Mouse (Mus musculus): ENCODE results near the gene Efnb3. TPM values are rescaled to one million over a fixed set of nuclear protein-coding genes. Genes with fewer than 3 reads are reported as not detected.
A peak's percentile ranks its signal among the peaks of the same experiment; 100 is the strongest.
"Not testable (repeated sequence)": the region's sequence is repeated elsewhere in the genome, so short reads cannot be mapped to it uniquely, and the experiment has no call there.

Gene Efnb3
- total RNA-seq, 2 experiments from 2014 or later = 0.47 to 0.48 TPM

GRCm38 (mm10) chr11:69557381-69557958 lies 2.5 kb downstream of the Efnb3 start:
- TF ChIP-seq CTCF (IDR thresholded peaks at IDR 0.05) = no peak
- intact Hi-C loops (cut with DNase I) = no loop called here
- H3K27ac ChIP-seq = no peak overlapping the region
- no peak for DNase-seq
- H3K4me3 ChIP-seq = no peak overlapping the region

- intact Hi-C loops (cut with DNase I) = no loop called here
- no peak overlapping the region for H3K27ac ChIP-seq
- no peak overlapping the region for H3K4me3 ChIP-seq
- TF ChIP-seq CTCF (IDR thresholded peaks at IDR 0.05) = no peak
- DNase-seq = no peak
Observed at GRCm38 (mm10) chr11:69554539-69555140, 5.4 kb downstream of the Efnb3 start.

GRCm38 (mm10) chr11:69553341-69553721 lies 6.7 kb downstream of the Efnb3 start:
- Histone ChIP-seq H3K27ac (no peak overlapping the region), H3K4me3 (no peak overlapping the region)
- DNase-seq = no peak
- intact Hi-C loops (cut with DNase I) = no loop called here
- TF ChIP-seq CTCF (IDR thresholded peaks at IDR 0.05) = no peak

GRCm38 (mm10) chr11:69552622-69553340 lies 7.2 kb downstream of the Efnb3 start:
- TF ChIP-seq CTCF (IDR thresholded peaks at IDR 0.05) = no peak
- DNase-seq = no peak
- Histone ChIP-seq H3K4me3 (no peak overlapping the region), H3K27ac (no peak overlapping the region)
- intact Hi-C loops (cut with DNase I) = no loop called here

- intact Hi-C loops (cut with DNase I) = no loop called here
- H3K27ac ChIP-seq = no peak overlapping the region
- no peak for TF ChIP-seq CTCF (IDR thresholded peaks at IDR 0.05)
Observed at GRCm38 (mm10) chr11:69551310-69551709, 8.7 kb downstream of the Efnb3 start.

GRCm38 (mm10) chr11:69549060-69549656 lies 10.8 kb downstream of the Efnb3 start, which contains the start of gene Dnah2:
Dnah2 (minus strand) TSS chr11:69549110.
- DNase-seq = no peak
- no peak for TF ChIP-seq CTCF (IDR thresholded peaks at IDR 0.05)
- intact Hi-C loops (cut with DNase I) = no loop called here
- H3K27ac ChIP-seq = no peak within 1 kb of the TSS
- H3K4me3 ChIP-seq = no peak within 1 kb of the TSS

More at GRCm38 (mm10) chr11:69551310-69551709, 8.7 kb downstream of the Efnb3 start:
- H3K4me3 ChIP-seq = no peak overlapping the region
- no peak for DNase-seq

GRCm38 (mm10) chr11:69547071-69547470 lies 12.9 kb downstream of the Efnb3 start:
- DNase-seq = peak; percentile 57
- TF ChIP-seq CTCF (IDR thresholded peaks at IDR 0.05) = peak; percentile 46
- Histone ChIP-seq H3K27ac (peak overlapping the region; percentile 70), H3K4me3 (peak overlapping the region; percentile 75)
- intact Hi-C loops (cut with DNase I) = loop anchor here (2.0 kb wide), 1 partner anchor 32 kb away; no protein-coding TSS in a partner anchor

- peak; percentile 75 for TF ChIP-seq CTCF (IDR thresholded peaks at IDR 0.05)
- intact Hi-C loops (cut with DNase I) = loop anchor here (1.0 to 2.0 kb wide), 2 partner anchors 32 to 68 kb away; no protein-coding TSS in a partner anchor
- peak; percentile 79 for DNase-seq
- H3K27ac ChIP-seq = peak overlapping the region; percentile 70
- peak overlapping the region; percentile 75 for H3K4me3 ChIP-seq
Observed at GRCm38 (mm10) chr11:69546423-69547053, 13.5 kb downstream of the Efnb3 start.

- no peak for TF ChIP-seq CTCF (IDR thresholded peaks at IDR 0.05)
- intact Hi-C loops (cut with DNase I) = loop anchor here (1.0 to 2.0 kb wide), 2 partner anchors 33 to 68 kb away; no protein-coding TSS in a partner anchor
- H3K27ac ChIP-seq = no peak overlapping the region; the same call in 1 of the 2 replicates
- peak overlapping the region; percentile 75 for H3K4me3 ChIP-seq
- DNase-seq = no peak
Observed at GRCm38 (mm10) chr11:69545957-69546356, 14.0 kb downstream of the Efnb3 start.

GRCm38 (mm10) chr11:69543598-69543997 lies 16.4 kb downstream of the Efnb3 start:
- intact Hi-C loops (cut with DNase I) = no loop called here
- H3K4me3 ChIP-seq = no peak overlapping the region
- no peak for DNase-seq

GRCm38 (mm10) chr11:69541741-69542140 lies 18.3 kb downstream of the Efnb3 start:
- intact Hi-C loops (cut with DNase I); H3K27ac ChIP-seq; H3K4me3 ChIP-seq; DNase-seq: not testable (repeated sequence)

More at GRCm38 (mm10) chr11:69543598-69543997, 16.4 kb downstream of the Efnb3 start:
- H3K27ac ChIP-seq = no peak overlapping the region
- TF ChIP-seq CTCF (IDR thresholded peaks at IDR 0.05) = no peak

GRCm38 (mm10) chr11:69540700-69541099 lies 19.3 kb downstream of the Efnb3 start:
- intact Hi-C loops (cut with DNase I) = no loop called here
- no peak overlapping the region for H3K27ac ChIP-seq
- H3K4me3 ChIP-seq = no peak overlapping the region
- TF ChIP-seq CTCF (IDR thresholded peaks at IDR 0.05) = no peak
- no peak for DNase-seq

All from gastrocnemius, adult 2 months (tissue).